Mouse (Mus musculus) thymus, adult 2 months (tissue): ENCODE measurements around the gene Lgi4.

Source experiments
- CTCF ChIP-seq: fragments of 200-500 bp; IDR thresholded peaks from 2 replicates; pipeline ENCODE4 v1.5.1; 2012; ENCODE audit warnings: mild to moderate bottlenecking, control low read depth, low read length, moderate library complexity, borderline replicate concordance; ENCODE audit not compliant: control insufficient read depth, poor library complexity, insufficient read depth; ENCODE audit errors: extremely low read depth
- POLR2A ChIP-seq: fragments of 200-500 bp; IDR thresholded peaks from 2 replicates; pipeline ENCODE4 v1.6.1; 2012; ENCODE audit warnings: mild to moderate bottlenecking, low read length, control low read depth, moderate library complexity; ENCODE audit not compliant: control insufficient read depth, poor library complexity, insufficient read depth; ENCODE audit errors: extremely low read depth

DNA sequence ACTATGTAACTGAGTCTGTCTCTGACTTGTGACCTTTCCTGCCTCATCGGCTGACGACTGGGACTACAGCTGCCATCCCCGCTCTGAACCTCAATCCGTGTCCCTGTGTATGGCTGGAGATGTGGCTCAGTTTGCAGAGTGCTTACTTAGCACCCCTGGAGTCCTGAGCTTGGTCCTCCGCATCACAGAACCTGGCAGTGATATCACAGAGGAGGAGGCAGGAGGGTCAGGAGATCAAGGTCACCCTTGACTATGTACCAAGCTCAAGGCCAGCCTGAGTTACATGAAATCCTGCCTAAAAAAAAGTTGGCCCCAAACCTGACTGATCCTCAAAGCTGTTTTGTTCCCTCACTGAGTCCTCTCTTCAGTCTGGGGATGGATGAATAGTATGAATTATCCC is 1.4 kb upstream of the Lgi4 start:
- no peak for TF ChIP-seq POLR2A
- TF ChIP-seq CTCF = no peak
